Mouse (Mus musculus) right cerebral cortex, postnatal 36 days (tissue): Measurements from ENCODE around the gene Fer1l4.
A peak's percentile ranks its signal among the peaks of the same experiment; 100 is the strongest.

Experiments
- DNase-seq, 2 experiments: peaks; one replicate each; pipeline ENCODE4 v3.0.0; 2022; ENCODE audit warnings: low spot score in 2 of 2, mixed read lengths in 1 of 2

The Fer1l4 gene

GRCm38 (mm10) chr2:156007888-156008532 lies 44.7 kb downstream of the Fer1l4 start, which contains the start of the genes 6430550D23Rik and Ergic3:
Gene 6430550D23Rik, minus strand, starts transcription at chr2:156007977.
Gene Ergic3, plus strand, starts transcription at chr2:156008045.
- DNase-seq, result peak; percentile 97 to 98

GRCm38 (mm10) chr2:156005393-156005792 lies 47.4 kb downstream of the Fer1l4 start:
- no peak for DNase-seq

- DNase-seq, result peak; percentile 43 to 49
Observed at GRCm38 (mm10) chr2:155991863-155992321, 60.9 kb downstream of the Fer1l4 start.

- no peak for DNase-seq
Observed at GRCm38 (mm10) chr2:155991151-155991550, 61.6 kb downstream of the Fer1l4 start.

GRCm38 (mm10) chr2:155989085-155989484 lies 63.7 kb downstream of the Fer1l4 start:
- DNase-seq, result no peak

GRCm38 (mm10) chr2:155987131-155987530 lies 65.6 kb downstream of the Fer1l4 start:
- DNase-seq, result no peak

GRCm38 (mm10) chr2:155985776-155986175 lies 67.0 kb downstream of the Fer1l4 start:
- no peak for DNase-seq

GRCm38 (mm10) chr2:155979328-155979991 lies 73.3 kb downstream of the Fer1l4 start:
- no peak for DNase-seq

GRCm38 (mm10) chr2:155974087-155974731 lies 78.5 kb downstream of the Fer1l4 start:
- DNase-seq, result no peak

GRCm38 (mm10) chr2:155973348-155973747 lies 79.4 kb downstream of the Fer1l4 start:
- no peak for DNase-seq
